Mouse (Mus musculus) cerebellum, adult 2 months (tissue): ENCODE measurements at regions not wholly inside any gene's neighbourhood (a gene's known extent, or its start where the extent isn't known, plus 50 kb on each side); places are given as distances from the start of the nearest gene placed in this dataset.
A peak's percentile ranks its signal among the peaks of the same experiment; 100 is the strongest.

Source experiments
- DNase-seq, 2 experiments: peaks; one replicate each; pipeline ENCODE4 v3.0.0; 2021
- H3K27ac ChIP-seq: fragments of 200-500 bp; 2 replicates; pipeline ENCODE4 v1.5.1; 2012; ENCODE audit warnings: low read length, control low read depth, inconsistent platforms; ENCODE audit not compliant: insufficient read depth
- H3K27me3 ChIP-seq: fragments of 200-500 bp; 2 replicates; pipeline ENCODE4 v1.6.1; 2012; ENCODE audit warnings: inconsistent platforms, mild to moderate bottlenecking, low read length, moderate library complexity; ENCODE audit not compliant: control insufficient read depth, insufficient read depth
- H3K4me1 ChIP-seq: fragments of 200-500 bp; 2 replicates; pipeline ENCODE4 v1.6.1; 2011; ENCODE audit warnings: low read length; ENCODE audit not compliant: control insufficient read depth, insufficient read depth
- H3K4me3 ChIP-seq: fragments of 200-500 bp; replicated peaks from 2 replicates; pipeline ENCODE3; 2011; ENCODE audit warnings: mild to moderate bottlenecking, low read depth, low read length, control low read depth; ENCODE audit not compliant: insufficient read depth
- CTCF ChIP-seq: fragments of 200-500 bp; IDR thresholded peaks from 2 replicates; pipeline ENCODE4 v1.5.1; 2011; ENCODE audit warnings: low read depth, mild to moderate bottlenecking, control low read depth, low read length, moderate library complexity, borderline replicate concordance; ENCODE audit not compliant: insufficient read depth
- POLR2A ChIP-seq: fragments of 200-500 bp; IDR thresholded peaks from 2 replicates; pipeline ENCODE4 v1.6.1; 2011; ENCODE audit warnings: low read length, control low read depth, borderline replicate concordance; ENCODE audit not compliant: insufficient read depth
- WGBS: fragments of 180-500 bp; shearing (Covaris S2); methylation state at CpG from one replicate; pipeline ENCODE4 v1.1.7; 2018; 5-methylcytosine and 5-hydroxymethylcytosine counted together

- peaks cover 3% of the 10 kb centered on the region; the same call in 1 of the 2 replicates for H3K4me1 ChIP-seq
- H3K27me3 ChIP-seq, result no peaks in the 10 kb centered on the region
- no peak overlapping the region for H3K4me3 ChIP-seq
- 90% methylated on average over 12 of the region's 12 CpGs for WGBS
- TF ChIP-seq POLR2A (no peak), CTCF (no peak)
- H3K27ac ChIP-seq, result no peak overlapping the region
- DNase-seq, result no peak
These were observed 127.0 kb upstream of the Sgk1 start for GRCm38 (mm10) chr10:21754763-21755548.

DNA sequence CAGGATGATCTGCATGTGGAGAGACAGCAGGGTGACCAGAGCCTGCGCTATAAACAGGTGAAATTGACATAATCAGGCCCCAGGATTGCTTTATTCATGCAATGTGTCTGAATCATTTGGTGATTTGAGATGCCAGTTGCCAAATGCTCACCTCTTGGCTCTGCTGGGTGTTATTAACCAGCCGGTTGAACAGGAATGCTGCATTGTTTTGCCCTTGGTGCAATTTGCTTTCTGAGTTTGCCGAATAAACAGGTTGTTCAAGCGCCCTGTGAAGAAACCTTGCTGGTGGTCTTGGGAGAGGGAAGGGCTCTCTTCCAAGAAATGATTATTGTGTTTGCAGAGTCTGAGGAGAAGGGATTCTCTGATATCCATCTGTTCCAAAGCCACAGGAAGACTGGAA, 126.3 kb upstream of the Sgk1 start:
- no peak overlapping the region for H3K27ac ChIP-seq
- H3K4me3 ChIP-seq, result no peak overlapping the region
- TF ChIP-seq CTCF (no peak), POLR2A (no peak)
- H3K27me3 ChIP-seq, result no peaks in the 10 kb centered on the region
- 23% methylated on average over 4 of the region's 4 CpGs for WGBS
- H3K4me1 ChIP-seq, result peaks cover 3% of the 10 kb centered on the region; the same call in 1 of the 2 replicates
- DNase-seq, result peak in 1 of 2 experiments; percentile 37

- DNase-seq, result no peak
- 98% methylated on average over 7 of the region's 7 CpGs for WGBS
- no peak overlapping the region for H3K27ac ChIP-seq
- TF ChIP-seq POLR2A (no peak), CTCF (no peak)
- H3K4me3 ChIP-seq, result no peak overlapping the region
- no peaks in the 10 kb centered on the region for H3K27me3 ChIP-seq
- peaks cover 3% of the 10 kb centered on the region; the same call in 1 of the 2 replicates for H3K4me1 ChIP-seq
These were observed 125.2 kb upstream of the Sgk1 start for GRCm38 (mm10) chr10:21756811-21757210.

GRCm38 (mm10) chr10:21758122-21758521, 123.9 kb upstream of the Sgk1 start:
- Histone ChIP-seq H3K27me3 (no peaks in the 10 kb centered on the region), H3K4me1 (peaks cover 3% of the 10 kb centered on the region; the same call in 1 of the 2 replicates), H3K4me3 (no peak overlapping the region), H3K27ac (no peak overlapping the region)
- TF ChIP-seq POLR2A, result no peak
- no peak for TF ChIP-seq CTCF
- DNase-seq, result no peak
- 75% methylated on average over 6 of the region's 6 CpGs for WGBS

GRCm38 (mm10) chr10:21762516-21762915, 119.5 kb upstream of the Sgk1 start:
- Histone ChIP-seq H3K4me3 (no peak overlapping the region), H3K4me1 (no peaks in the 10 kb centered on the region), H3K27me3 (no peaks in the 10 kb centered on the region), H3K27ac (no peak overlapping the region)
- no peak for TF ChIP-seq POLR2A
- TF ChIP-seq CTCF, result no peak
- no peak for DNase-seq
- WGBS, result 59% methylated on average over 5 of the region's 5 CpGs

DNA sequence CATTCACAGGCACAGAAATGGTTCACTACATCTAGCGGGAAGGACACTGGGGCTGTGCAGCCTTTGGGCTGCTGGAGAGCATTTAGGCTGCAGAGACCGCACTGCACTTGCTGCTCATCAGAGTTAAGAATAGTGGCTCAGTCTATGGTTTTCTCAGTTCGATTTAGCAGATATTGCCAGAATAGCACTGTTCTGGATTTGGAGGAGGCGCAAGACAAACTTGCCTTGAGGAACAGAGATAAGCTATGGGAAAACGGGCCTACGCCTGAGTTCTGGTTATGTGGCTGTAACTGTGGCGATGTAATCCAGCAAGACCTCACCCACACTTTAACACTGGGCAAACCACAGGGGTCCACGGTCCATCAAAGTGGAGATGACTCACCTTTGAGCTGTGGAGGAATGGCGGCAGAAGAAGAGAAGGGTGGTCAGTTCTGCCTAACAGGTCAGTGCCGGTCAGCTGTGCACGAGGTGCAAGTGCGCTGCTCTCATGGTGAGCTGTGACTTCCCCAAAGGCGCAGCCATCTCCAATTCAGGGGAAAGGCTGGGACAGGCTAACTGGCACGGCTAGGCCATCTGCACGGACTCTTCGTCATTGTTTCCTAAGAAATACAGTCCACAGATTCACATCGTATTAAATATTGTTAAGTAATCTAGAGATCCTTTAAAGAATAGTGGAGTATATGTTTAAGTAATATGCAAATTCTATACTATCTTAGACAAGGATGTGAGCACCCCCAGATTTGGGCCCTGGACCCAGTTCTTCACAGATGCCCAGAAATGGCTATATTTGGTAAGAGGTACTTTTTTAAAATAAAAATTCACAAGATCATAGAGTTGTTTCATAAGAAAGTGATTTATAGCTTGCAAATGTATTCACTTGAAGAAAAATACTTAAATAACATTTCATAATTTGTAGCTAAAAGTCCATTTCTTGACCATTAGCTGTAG, 118.7 kb upstream of the Sgk1 start:
- no peak for DNase-seq
- no peak overlapping the region for H3K4me3 ChIP-seq
- WGBS, result 95% methylated on average over 17 of the region's 17 CpGs
- no peak for TF ChIP-seq POLR2A
- no peak for TF ChIP-seq CTCF
- no peaks in the 10 kb centered on the region for H3K4me1 ChIP-seq
- no peak overlapping the region for H3K27ac ChIP-seq
- no peaks in the 10 kb centered on the region for H3K27me3 ChIP-seq

DNA sequence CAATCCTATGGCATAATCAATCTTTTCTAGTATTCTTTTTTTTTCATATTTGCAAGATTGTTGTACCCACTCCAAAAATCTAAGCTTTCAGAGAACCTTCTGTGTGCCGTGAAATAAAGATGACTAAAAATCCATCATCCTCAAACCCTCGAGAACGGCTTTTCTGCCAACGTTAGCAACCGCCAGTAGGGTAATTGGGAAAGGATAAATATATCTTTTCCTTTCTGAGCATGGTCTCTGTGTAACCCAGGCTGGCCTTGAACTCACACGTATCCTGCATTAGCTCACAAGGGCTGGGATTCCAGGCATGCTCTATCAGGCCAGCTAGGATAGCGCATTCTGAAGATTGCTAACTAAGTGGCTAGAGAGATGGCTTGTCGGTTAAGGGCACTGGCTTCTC, 117.9 kb upstream of the Sgk1 start:
- Histone ChIP-seq H3K4me1 (no peaks in the 10 kb centered on the region), H3K4me3 (no peak overlapping the region), H3K27me3 (no peaks in the 10 kb centered on the region), H3K27ac (no peak overlapping the region)
- 96% methylated on average over 8 of the region's 8 CpGs for WGBS
- TF ChIP-seq POLR2A, result no peak
- TF ChIP-seq CTCF, result no peak
- DNase-seq, result no peak
